Mouse (Mus musculus) thymus, postnatal 14 days (tissue): ENCODE measurements around the gene Mtfp1.
"Not testable (repeated sequence)": the region's sequence is repeated elsewhere in the genome, so short reads cannot be mapped to it uniquely, and the experiment has no call there.

Source experiments
- DNase-seq: peaks from one replicate; pipeline ENCODE4 v3.0.0; 2021

The Mtfp1 gene

GRCm38 (mm10) chr11:4114541-4114940 lies 19.3 kb upstream of the Mtfp1 start:
- not testable (repeated sequence) for DNase-seq

GRCm38 (mm10) chr11:4113970-4114369 lies 18.7 kb upstream of the Mtfp1 start:
- no peak for DNase-seq

- no peak for DNase-seq
These were observed 18.3 kb upstream of the Mtfp1 start for GRCm38 (mm10) chr11:4113496-4113895.

- no peak for DNase-seq
These were observed 17.6 kb upstream of the Mtfp1 start for GRCm38 (mm10) chr11:4112861-4113260.

GRCm38 (mm10) chr11:4112033-4112432 lies 16.8 kb upstream of the Mtfp1 start:
- DNase-seq = no peak

GRCm38 (mm10) chr11:4108691-4109090 lies 13.4 kb upstream of the Mtfp1 start:
- DNase-seq = no peak

- not testable (repeated sequence) for DNase-seq
These were observed 12.7 kb upstream of the Mtfp1 start for GRCm38 (mm10) chr11:4107901-4108300.

GRCm38 (mm10) chr11:4105444-4105843 lies 10.2 kb upstream of the Mtfp1 start:
- no peak for DNase-seq

- DNase-seq = no peak
These were observed 9.7 kb upstream of the Mtfp1 start for GRCm38 (mm10) chr11:4104989-4105388.

GRCm38 (mm10) chr11:4103522-4103921 lies 8.3 kb upstream of the Mtfp1 start:
- no peak for DNase-seq

GRCm38 (mm10) chr11:4101851-4102250 lies 6.6 kb upstream of the Mtfp1 start:
- no peak for DNase-seq

GRCm38 (mm10) chr11:4099447-4099846 lies 4.2 kb upstream of the Mtfp1 start:
- no peak for DNase-seq

GRCm38 (mm10) chr11:4098816-4099215 lies 3.6 kb upstream of the Mtfp1 start:
- no peak for DNase-seq

- peak; percentile 63 for DNase-seq
These were observed 2.9 kb upstream of the Mtfp1 start for GRCm38 (mm10) chr11:4098120-4098519.

GRCm38 (mm10) chr11:4097091-4097621 lies 1.9 kb upstream of the Mtfp1 start:
- peak; percentile 41 for DNase-seq

GRCm38 (mm10) chr11:4096054-4096984 lies 1.1 kb upstream of the Mtfp1 start:
- DNase-seq = peak; percentile 95

- DNase-seq = peak; percentile 74
These were observed 671 bp downstream of the Mtfp1 start for GRCm38 (mm10) chr11:4094378-4095170.

- no peak for DNase-seq
These were observed 1.5 kb downstream of the Mtfp1 start for GRCm38 (mm10) chr11:4093459-4094377.

- no peak for DNase-seq
These were observed 8.0 kb downstream of the Mtfp1 start for GRCm38 (mm10) chr11:4087267-4087666.

GRCm38 (mm10) chr11:4086246-4086645 lies 9.0 kb downstream of the Mtfp1 start:
- DNase-seq = no peak

- DNase-seq = peak; percentile 51
These were observed 11.7 kb downstream of the Mtfp1 start for GRCm38 (mm10) chr11:4083316-4084078.

GRCm38 (mm10) chr11:4080219-4080618 lies 15.0 kb downstream of the Mtfp1 start:
- DNase-seq = peak; percentile 56
